ENCODE assay signal across 21 mouse cellular contexts in the genomic region with DNA sequence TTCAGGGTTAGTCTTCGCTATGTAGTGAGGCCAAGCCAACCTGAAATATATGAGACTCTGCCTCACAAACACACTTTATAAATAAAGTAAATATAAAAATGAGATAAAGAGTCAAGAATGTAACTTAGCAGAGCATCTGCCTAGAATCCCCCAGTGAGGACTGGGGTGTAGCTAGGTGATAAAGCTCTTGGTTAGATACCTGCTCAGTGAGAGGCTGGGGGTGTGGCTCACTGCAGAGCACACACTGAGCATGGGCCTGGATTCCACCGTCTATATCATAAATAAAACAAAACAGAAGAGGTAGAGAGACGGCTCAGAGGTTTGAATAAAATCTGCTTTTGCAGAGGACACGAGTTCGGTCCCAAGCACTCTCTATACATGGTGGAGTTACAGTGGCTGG. TPM values are rescaled to one million over a fixed set of nuclear protein-coding genes. Genes with fewer than 3 reads are reported as not detected.
"Had no signal": no experiment of that assay in that cellular context is flagged by ENCODE, and none has a peak within 500 bp of the region (broad histone marks: within the 10 kb centered on the region; RNA-seq: fewer than 3 reads in every experiment).

No protein-coding gene starts in this region.

- H3K4me3 ChIP-seq: layer of hippocampus, adult 2 months; left cerebral cortex, adult 2 months; lung, embryonic 15.5 days; megakaryocyte, embryonic 14.5 days; midbrain, embryonic 12.5 days; myocyte; neural tube, embryonic 13.5 days; stomach, embryonic 15.5 days had no signal

- H3K9ac ChIP-seq: lung, embryonic 15.5 days; midbrain, embryonic 12.5 days; neural tube, embryonic 13.5 days; stomach, embryonic 15.5 days had no signal

- ATAC-seq: intestine, postnatal 0 days; midbrain, embryonic 16.5 days had no signal

- H3K9me3 ChIP-seq: lung, embryonic 15.5 days; megakaryocyte, embryonic 14.5 days; midbrain, embryonic 12.5 days; neural tube, embryonic 13.5 days; stomach, embryonic 15.5 days had no signal

- H3K36me3 ChIP-seq: lung, embryonic 15.5 days; midbrain, embryonic 12.5 days; neural tube, embryonic 13.5 days; stomach, embryonic 15.5 days had no signal

- H3K27me3 ChIP-seq: lung, embryonic 15.5 days; midbrain, embryonic 12.5 days; neural tube, embryonic 13.5 days; stomach, embryonic 15.5 days had no signal

- H3K27ac ChIP-seq: kidney, postnatal 0 days; layer of hippocampus, adult 2 months; left cerebral cortex, adult 2 months; lung, embryonic 15.5 days; midbrain, embryonic 12.5 days; neural tube, embryonic 13.5 days; stomach, embryonic 15.5 days had no signal

- H3K4me2 ChIP-seq: lung, embryonic 15.5 days; midbrain, embryonic 12.5 days; neural tube, embryonic 13.5 days; stomach, embryonic 15.5 days had no signal

- DNase-seq: kidney, adult 2 months; kidney, postnatal 25 days; layer of hippocampus, postnatal 36 days; lung, adult 18-20 months; lung, postnatal 10 days; lung, postnatal 36 days; retina, postnatal 1 day; right cerebral cortex, postnatal 25 days; spleen, adult 18-20 months had no signal

RNA-seq across cellular contexts. Expression of a gene that starts 7.7 kb away (rescaled TPM):
- total RNA-seq: neutrophil, adult 5-6 weeks had no signal
